Mouse (Mus musculus) liver, adult 2 months (tissue): ENCODE measurements at regions not wholly inside any gene's neighbourhood (a gene's known extent, or its start where the extent isn't known, plus 50 kb on each side); places are given as distances from the start of the nearest gene placed in this dataset.

Source experiments
- DNase-seq: peaks from one replicate; pipeline ENCODE4 v3.0.0-alpha.2; 2011; ENCODE audit warnings: low read depth, low spot score; ENCODE audit errors: extremely low read depth
- H3K27ac ChIP-seq: fragments of 200-500 bp; replicated peaks from 2 replicates; pipeline ENCODE4 v1.5.1; 2012; ENCODE audit warnings: low read depth, mild to moderate bottlenecking, control low read depth, inconsistent platforms, low read length; ENCODE audit not compliant: insufficient read depth
- H3K27me3 ChIP-seq: fragments of 200-500 bp; 2 replicates; pipeline ENCODE4 v1.6.1; 2012; ENCODE audit warnings: mild to moderate bottlenecking, moderate library complexity, low read length, inconsistent platforms; ENCODE audit not compliant: control insufficient read depth, insufficient read depth
- H3K36me3 ChIP-seq: fragments of 200-500 bp; 2 replicates; pipeline ENCODE4 v1.6.1; 2012; ENCODE audit warnings: low read length, inconsistent platforms; ENCODE audit not compliant: control insufficient read depth, insufficient read depth
- H3K4me1 ChIP-seq: fragments of 200-500 bp; 2 replicates; pipeline ENCODE4 v1.6.1; 2011; ENCODE audit warnings: low read length; ENCODE audit not compliant: control insufficient read depth, insufficient read depth
- H3K4me3 ChIP-seq: fragments of 200-500 bp; 2 replicates; pipeline ENCODE4 v1.5.1; 2011; ENCODE audit warnings: low read depth, mild to moderate bottlenecking, control low read depth, low read length, moderate library complexity; ENCODE audit not compliant: insufficient read depth
- H3K79me2 ChIP-seq: fragments of 200-500 bp; 2 replicates; pipeline ENCODE4 v1.6.1; 2012; ENCODE audit warnings: inconsistent platforms, mild to moderate bottlenecking, low read length, moderate library complexity; ENCODE audit not compliant: control insufficient read depth, insufficient read depth
- H3K9ac ChIP-seq: fragments of 200-500 bp; 2 replicates; pipeline ENCODE4 v1.6.1; 2012; ENCODE audit warnings: low read depth, mild to moderate bottlenecking, control low read depth, inconsistent platforms, low read length
- CTCF ChIP-seq: fragments of 200-500 bp; IDR thresholded peaks from 2 replicates; pipeline ENCODE4 v1.5.1; 2011; ENCODE audit warnings: low read depth, low read length, control low read depth
- POLR2A ChIP-seq: fragments of 200-500 bp; IDR thresholded peaks from 2 replicates; pipeline ENCODE4 v1.6.1; 2011; ENCODE audit warnings: low read length, control low read depth; ENCODE audit not compliant: insufficient read depth; ENCODE audit errors: extremely low read depth
- WGBS: fragments of 180-500 bp; shearing (Covaris S2); methylation state at CpG from one replicate; pipeline ENCODE4 v1.1.7; 2018; 5-methylcytosine and 5-hydroxymethylcytosine counted together

- H3K4me3 ChIP-seq = no peak overlapping the region
- H3K27ac ChIP-seq = no peak overlapping the region
- H3K4me1 ChIP-seq = no peaks in the 10 kb centered on the region
- H3K27me3 ChIP-seq = no peaks in the 10 kb centered on the region
- H3K79me2 ChIP-seq = no peaks in the 10 kb centered on the region
- DNase-seq = no peak
- no peak overlapping the region for H3K9ac ChIP-seq
- H3K36me3 ChIP-seq = no peaks in the 10 kb centered on the region
- TF ChIP-seq CTCF = no peak
- no peak for TF ChIP-seq POLR2A
- 82% methylated on average over 3 of the region's 3 CpGs for WGBS
These were observed 79.3 kb upstream of the Aldh1b1 start for GRCm38 (mm10) chr4:45719564-45719963.

GRCm38 (mm10) chr4:45715878-45716277 lies 82.9 kb upstream of the Aldh1b1 start:
- no peak for DNase-seq
- no peak overlapping the region for H3K4me3 ChIP-seq
- H3K9ac ChIP-seq = no peak overlapping the region
- H3K79me2 ChIP-seq = no peaks in the 10 kb centered on the region
- no peaks in the 10 kb centered on the region for H3K36me3 ChIP-seq
- H3K4me1 ChIP-seq = no peaks in the 10 kb centered on the region
- 78% methylated on average over 1 of the region's 1 CpGs for WGBS
- no peak for TF ChIP-seq CTCF
- TF ChIP-seq POLR2A = no peak
- H3K27ac ChIP-seq = no peak overlapping the region
- no peaks in the 10 kb centered on the region for H3K27me3 ChIP-seq

GRCm38 (mm10) chr4:45713837-45714508 lies 84.8 kb upstream of the Aldh1b1 start:
- Histone ChIP-seq H3K9ac (no peak overlapping the region), H3K36me3 (no peaks in the 10 kb centered on the region), H3K4me3 (no peak overlapping the region), H3K79me2 (no peaks in the 10 kb centered on the region), H3K4me1 (no peaks in the 10 kb centered on the region), H3K27ac (no peak overlapping the region), H3K27me3 (no peaks in the 10 kb centered on the region)
- no peak for DNase-seq
- TF ChIP-seq POLR2A (no peak), CTCF (no peak)
- 40% methylated on average over 10 of the region's 10 CpGs for WGBS

- no peak for TF ChIP-seq POLR2A
- no peak for TF ChIP-seq CTCF
- DNase-seq = no peak
- H3K27me3 ChIP-seq = no peaks in the 10 kb centered on the region
- WGBS = 62% methylated on average over 8 of the region's 8 CpGs
- no peaks in the 10 kb centered on the region for H3K36me3 ChIP-seq
- no peaks in the 10 kb centered on the region for H3K79me2 ChIP-seq
- H3K27ac ChIP-seq = no peak overlapping the region
- no peaks in the 10 kb centered on the region for H3K4me1 ChIP-seq
- H3K9ac ChIP-seq = no peak overlapping the region
- H3K4me3 ChIP-seq = no peak overlapping the region
These were observed 85.6 kb upstream of the Aldh1b1 start for GRCm38 (mm10) chr4:45713046-45713706.

GRCm38 (mm10) chr4:45703997-45704396 lies 94.8 kb upstream of the Aldh1b1 start:
- no peak for TF ChIP-seq CTCF
- TF ChIP-seq POLR2A = no peak
- H3K79me2 ChIP-seq = no peaks in the 10 kb centered on the region

GRCm38 (mm10) chr4:45699601-45700000 lies 99.2 kb upstream of the Aldh1b1 start:
- no peak overlapping the region for H3K4me3 ChIP-seq
- TF ChIP-seq POLR2A (no peak), CTCF (no peak)
- DNase-seq = no peak
- no peaks in the 10 kb centered on the region for H3K27me3 ChIP-seq
- no peak overlapping the region for H3K27ac ChIP-seq
- no peaks in the 10 kb centered on the region for H3K79me2 ChIP-seq
- no peak overlapping the region for H3K9ac ChIP-seq
- WGBS = 81% methylated on average over 3 of the region's 3 CpGs
- no peaks in the 10 kb centered on the region for H3K36me3 ChIP-seq
- no peaks in the 10 kb centered on the region for H3K4me1 ChIP-seq

More at GRCm38 (mm10) chr4:45703997-45704396, 94.8 kb upstream of the Aldh1b1 start:
- Histone ChIP-seq H3K27ac (no peak overlapping the region), H3K27me3 (no peaks in the 10 kb centered on the region), H3K4me1 (no peaks in the 10 kb centered on the region), H3K36me3 (no peaks in the 10 kb centered on the region), H3K4me3 (no peak overlapping the region), H3K9ac (no peak overlapping the region)
- WGBS = 43% methylated on average over 7 of the region's 7 CpGs
- no peak for DNase-seq
